Mouse (Mus musculus): ENCODE results near the gene Hoxb1.

Hoxb1 gene

GRCm38 (mm10) chr11:96333241-96334001 lies 32.1 kb upstream of the Hoxb1 start:
- in situ Hi-C loops (cut with MboI, MseI), result no loop called here

GRCm38 (mm10) chr11:96334002-96334364 lies 31.6 kb upstream of the Hoxb1 start:
- in situ Hi-C loops (cut with MboI, MseI), result no loop called here

GRCm38 (mm10) chr11:96334998-96335397 lies 30.6 kb upstream of the Hoxb1 start:
- in situ Hi-C loops (cut with MboI, MseI), result no loop called here

- in situ Hi-C loops (cut with MboI, MseI), result no loop called here
Observed at GRCm38 (mm10) chr11:96336597-96336996, 29.0 kb upstream of the Hoxb1 start.

- in situ Hi-C loops (cut with MboI, MseI), result no loop called here
Observed at GRCm38 (mm10) chr11:96337026-96337425, 28.5 kb upstream of the Hoxb1 start.

- in situ Hi-C loops (cut with MboI, MseI), result no loop called here
Observed at GRCm38 (mm10) chr11:96338957-96339855, 26.3 kb upstream of the Hoxb1 start.

GRCm38 (mm10) chr11:96340698-96341365 lies 24.7 kb upstream of the Hoxb1 start:
- in situ Hi-C loops (cut with MboI, MseI), result no loop called here

GRCm38 (mm10) chr11:96341701-96342575 lies 23.6 kb upstream of the Hoxb1 start:
- in situ Hi-C loops (cut with MboI, MseI), result no loop called here

- in situ Hi-C loops (cut with MboI, MseI), result no loop called here
Observed at GRCm38 (mm10) chr11:96342576-96342930, 23.0 kb upstream of the Hoxb1 start.

- in situ Hi-C loops (cut with MboI, MseI), result no loop called here
Observed at GRCm38 (mm10) chr11:96343206-96343745, 22.3 kb upstream of the Hoxb1 start.

- in situ Hi-C loops (cut with MboI, MseI), result no loop called here
Observed at GRCm38 (mm10) chr11:96344061-96344877, 21.3 kb upstream of the Hoxb1 start.

GRCm38 (mm10) chr11:96344878-96345159 lies 20.7 kb upstream of the Hoxb1 start:
- in situ Hi-C loops (cut with MboI, MseI), result no loop called here

- in situ Hi-C loops (cut with MboI, MseI), result no loop called here
Observed at GRCm38 (mm10) chr11:96345220-96345892, 20.2 kb upstream of the Hoxb1 start.

- in situ Hi-C loops (cut with MboI, MseI), result no loop called here
Observed at GRCm38 (mm10) chr11:96345893-96346806, 19.4 kb upstream of the Hoxb1 start.

- in situ Hi-C loops (cut with MboI, MseI), result no loop called here
Observed at GRCm38 (mm10) chr11:96346916-96347520, 18.5 kb upstream of the Hoxb1 start.

GRCm38 (mm10) chr11:96347717-96348116 lies 17.8 kb upstream of the Hoxb1 start:
- in situ Hi-C loops (cut with MboI, MseI), result no loop called here

GRCm38 (mm10) chr11:96348141-96348928 lies 17.2 kb upstream of the Hoxb1 start:
- in situ Hi-C loops (cut with MboI, MseI), result no loop called here

- in situ Hi-C loops (cut with MboI, MseI), result no loop called here
Observed at GRCm38 (mm10) chr11:96348988-96349387, 16.6 kb upstream of the Hoxb1 start.
